Mouse (Mus musculus): ENCODE measurements around the gene Klhl9.

The Klhl9 gene

DNA sequence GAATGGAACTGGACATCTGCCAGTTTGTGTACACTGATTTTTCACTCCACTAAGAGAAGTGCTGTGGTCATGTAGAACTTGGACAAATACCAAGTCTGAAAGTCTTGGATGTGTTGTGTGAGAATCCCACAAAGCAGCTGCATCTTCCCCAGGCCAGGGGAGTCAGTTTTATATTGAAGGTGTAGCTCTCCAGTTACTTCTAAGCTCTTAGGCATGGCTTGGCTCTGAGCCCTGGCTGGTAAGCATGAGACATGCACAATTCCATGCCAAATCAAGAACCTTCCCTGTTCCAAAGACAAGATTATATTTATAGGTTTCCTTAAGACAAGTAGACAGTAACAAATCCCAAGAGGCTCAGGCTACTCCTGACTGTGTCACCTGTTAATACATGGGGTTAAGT, 7.2 kb downstream of the Klhl9 start:
- DNase-seq (ENCODE audit: low read depth, low spot score) = no peak

DNA sequence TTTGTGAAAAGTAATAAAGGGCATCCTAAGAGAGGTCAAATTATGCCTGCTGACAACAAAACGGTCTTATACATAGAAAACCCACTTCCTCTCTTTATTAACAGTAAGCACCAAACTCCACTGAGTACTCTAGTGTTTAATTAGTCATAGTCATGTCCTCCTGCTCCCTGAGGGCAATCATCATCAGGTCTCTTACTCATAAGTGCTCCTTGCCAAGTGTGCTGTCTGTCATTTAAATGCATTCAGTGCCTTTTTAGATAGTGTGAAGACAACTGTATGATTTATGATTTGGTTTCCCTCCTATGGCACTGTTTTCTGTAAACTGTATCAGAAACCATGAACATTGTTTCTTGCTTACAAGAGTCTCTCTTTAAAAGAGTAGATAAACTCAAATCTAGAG, 8.0 kb downstream of the Klhl9 start:
- no peak for DNase-seq (ENCODE audit: low read depth, low spot score)

DNA sequence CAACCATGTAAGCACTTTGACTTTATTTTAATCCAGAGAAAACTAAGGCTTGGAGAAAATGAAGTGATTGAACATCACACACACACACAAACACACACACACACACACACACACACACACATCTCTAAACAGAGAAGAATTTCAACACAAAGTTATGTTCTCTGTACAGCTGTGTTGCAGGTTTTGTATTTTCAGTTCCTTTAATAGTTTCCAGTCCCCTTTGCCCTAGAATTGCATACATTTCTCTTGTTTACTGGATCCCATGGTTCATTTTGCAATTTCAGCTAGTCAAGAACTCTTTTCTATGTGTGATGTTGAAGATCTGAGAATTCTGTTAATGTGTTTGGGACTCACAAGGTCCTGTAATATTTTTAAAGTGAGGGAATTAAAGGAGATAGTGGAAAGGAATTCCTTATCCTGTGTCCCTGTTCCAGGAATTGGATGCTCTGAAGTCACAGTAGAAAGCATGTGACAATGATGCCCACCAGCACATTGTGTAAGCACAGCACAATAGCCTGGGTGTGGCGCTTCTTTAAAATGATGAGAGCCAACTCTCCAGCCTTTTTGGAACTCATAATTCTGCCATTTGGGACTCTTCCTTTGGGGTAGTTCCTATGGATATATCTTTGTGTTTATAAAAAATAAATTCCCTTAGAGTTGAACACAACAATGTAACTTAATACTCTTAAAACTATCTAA, 15.0 kb downstream of the Klhl9 start:
- DNase-seq (ENCODE audit: low read depth, low spot score) = no peak

DNA sequence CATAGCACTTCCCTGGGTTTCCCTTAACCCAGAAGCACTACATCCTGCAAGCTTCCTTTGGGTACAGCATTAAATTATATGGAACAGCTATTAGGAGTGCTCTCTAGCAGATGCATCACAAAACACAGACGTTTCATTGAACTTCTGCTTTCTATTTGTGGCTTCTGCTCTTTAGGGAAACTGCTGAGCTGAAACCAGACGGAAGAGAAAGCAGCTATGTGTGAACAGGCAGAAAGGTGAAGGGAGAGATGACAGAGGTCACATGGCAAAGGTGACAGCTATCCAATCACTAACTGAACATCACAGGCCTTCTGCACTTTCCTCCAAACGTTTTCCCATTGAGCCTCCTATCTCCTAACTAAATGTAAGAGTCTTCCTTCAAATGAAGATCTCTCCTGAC, 16.3 kb downstream of the Klhl9 start:
- DNase-seq (ENCODE audit: low read depth, low spot score) = no peak

DNA sequence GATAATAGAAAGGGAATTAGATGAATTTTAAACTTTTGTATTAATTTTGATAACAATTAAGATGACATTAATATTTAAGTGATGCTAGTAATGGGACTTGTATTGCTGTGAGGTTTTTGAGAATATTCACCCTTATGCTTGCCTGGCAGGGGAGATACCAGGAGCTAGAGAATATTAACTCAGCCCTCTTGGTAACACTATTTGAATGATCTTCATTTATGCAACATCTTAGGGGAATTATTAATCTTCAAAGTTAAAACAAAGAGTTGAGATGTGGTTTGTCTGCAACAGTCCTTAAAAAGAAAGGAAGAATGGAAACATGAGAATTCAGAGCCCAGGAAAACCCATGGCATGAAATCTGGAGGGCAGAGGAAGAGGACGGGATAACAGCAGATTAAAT, 23.0 kb downstream of the Klhl9 start:
- no peak for DNase-seq (ENCODE audit: low read depth, low spot score)

DNA sequence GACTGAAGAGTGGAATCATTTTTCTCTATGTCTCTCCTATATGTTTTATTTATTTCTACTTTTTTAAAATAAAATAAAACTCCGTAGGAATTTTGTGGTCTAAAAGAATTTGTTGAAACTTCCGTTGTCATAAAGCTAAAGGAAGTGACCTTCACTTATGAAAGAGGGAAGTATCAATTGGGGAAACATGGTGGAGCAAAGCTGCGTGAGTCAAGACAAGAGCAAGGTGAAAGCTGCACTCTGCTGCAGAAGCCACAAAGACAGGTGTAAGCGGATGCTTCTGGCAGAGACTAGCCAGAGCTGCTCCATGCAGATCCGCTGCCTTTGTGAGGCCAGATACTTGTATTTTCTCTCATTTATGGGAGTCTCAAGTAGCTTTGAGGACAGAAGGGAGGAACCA, 23.5 kb downstream of the Klhl9 start:
- no peak for DNase-seq (ENCODE audit: low read depth, low spot score)

DNA sequence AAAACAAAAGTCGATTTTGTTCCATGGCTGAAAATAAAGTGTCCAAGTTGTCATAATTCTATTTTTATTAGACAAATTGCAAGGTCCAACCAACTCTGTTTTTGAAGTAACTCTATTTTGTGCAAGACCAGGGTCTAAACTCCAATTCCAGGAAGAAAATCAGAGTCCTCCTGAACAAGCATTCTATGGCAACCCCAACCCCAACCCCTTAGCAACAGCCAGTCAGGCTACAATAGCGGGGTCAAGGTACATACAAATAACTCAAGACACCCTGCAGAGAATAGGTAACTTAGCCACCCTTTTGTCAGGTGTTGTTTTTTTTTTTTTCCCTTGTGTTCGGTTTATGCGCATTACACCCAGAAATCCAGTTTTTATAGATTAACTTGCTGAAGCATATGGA, 24.5 kb downstream of the Klhl9 start:
- DNase-seq (ENCODE audit: low read depth, low spot score) = no peak

DNA sequence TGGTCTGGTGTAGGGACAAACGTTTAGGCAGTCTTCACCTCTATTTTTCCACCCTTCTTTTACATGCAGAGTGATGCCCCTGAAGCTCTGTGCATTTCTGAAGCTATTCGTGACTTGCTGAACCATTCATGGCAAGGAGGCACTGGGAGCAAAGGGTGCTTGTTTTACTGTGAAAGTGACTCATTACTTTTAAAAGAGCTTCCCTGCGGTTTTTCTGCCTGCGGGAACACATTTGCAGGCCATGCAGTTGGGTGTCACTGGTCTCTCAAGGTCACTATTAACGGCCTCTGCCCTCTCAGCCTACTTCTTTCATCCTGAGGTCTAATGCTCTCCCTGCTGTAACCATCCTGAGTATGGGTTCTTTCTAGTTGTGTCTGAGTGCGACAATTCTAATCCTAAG, 25.2 kb downstream of the Klhl9 start:
- no peak for DNase-seq (ENCODE audit: low read depth, low spot score)

DNA sequence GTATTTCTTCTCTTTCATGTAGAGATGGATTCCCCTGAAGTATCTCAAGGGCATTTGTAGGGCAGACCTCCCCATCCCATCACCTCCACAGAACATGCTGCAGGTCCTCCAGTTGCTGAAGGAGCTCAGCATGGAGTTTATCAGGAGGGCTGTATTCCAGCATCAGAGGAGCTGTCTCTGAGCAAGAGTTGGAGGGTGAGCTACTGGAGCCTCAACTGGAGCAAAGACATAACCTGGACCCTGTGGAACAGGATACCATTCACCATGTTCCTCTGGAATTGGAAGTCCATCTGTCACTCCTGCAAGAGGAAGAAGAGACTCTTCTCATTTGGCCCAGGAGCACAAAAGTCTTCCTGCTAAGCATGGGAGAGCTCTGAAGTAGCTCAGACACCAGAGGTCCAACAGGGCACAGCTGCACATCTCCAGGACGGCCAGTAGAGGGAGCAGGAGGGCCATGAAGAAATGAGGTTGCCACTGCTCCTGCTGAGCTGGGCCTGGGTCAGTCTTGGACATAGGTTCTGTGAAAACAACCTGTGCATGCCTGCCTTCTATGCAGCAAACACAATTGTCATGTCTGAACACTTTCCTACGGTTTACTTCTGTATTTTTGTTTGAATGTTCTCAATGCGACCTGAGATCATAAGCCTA, 25.9 kb downstream of the Klhl9 start:
- DNase-seq (ENCODE audit: low read depth, low spot score) = peak; percentile 63

DNA sequence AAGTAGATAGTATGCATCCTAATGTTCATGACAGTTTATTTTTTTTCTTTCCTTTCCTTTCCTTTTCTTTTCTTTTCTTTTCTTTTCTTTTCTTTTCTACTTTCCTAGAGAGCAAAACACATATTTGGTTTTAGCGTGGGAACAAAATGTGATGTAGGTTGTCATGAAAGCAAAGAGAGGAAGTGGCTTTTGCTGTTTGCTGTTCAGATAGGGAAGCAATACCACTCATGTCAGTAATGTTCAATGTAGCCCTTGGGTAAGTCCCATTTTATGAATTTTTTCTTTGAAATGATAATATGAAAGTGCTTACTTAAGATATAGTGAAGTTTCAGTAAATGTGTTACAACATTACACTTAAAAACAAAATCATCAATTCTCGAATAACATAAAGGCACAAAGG, 28.9 kb downstream of the Klhl9 start:
- no peak for DNase-seq (ENCODE audit: low read depth, low spot score)

DNA sequence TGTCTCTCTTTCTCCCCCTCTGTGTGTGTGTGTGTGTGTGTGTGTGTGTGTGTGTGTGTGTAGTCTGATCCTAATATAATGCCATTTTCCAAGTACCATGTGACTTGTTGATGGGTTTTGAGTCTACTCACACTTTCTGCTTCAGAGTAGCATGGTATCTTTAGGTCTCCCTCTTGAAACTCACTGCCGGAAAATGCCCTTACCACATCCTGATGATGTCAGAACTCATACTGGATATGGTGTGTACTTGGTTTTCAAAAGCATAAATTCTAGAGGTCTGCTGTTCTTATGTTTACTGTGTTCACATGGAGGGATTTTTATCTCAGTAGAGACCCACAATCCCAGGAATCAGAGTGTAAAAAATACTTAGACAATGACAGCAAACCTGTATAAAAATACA, 29.7 kb downstream of the Klhl9 start:
- no peak for DNase-seq (ENCODE audit: low read depth, low spot score)

DNA sequence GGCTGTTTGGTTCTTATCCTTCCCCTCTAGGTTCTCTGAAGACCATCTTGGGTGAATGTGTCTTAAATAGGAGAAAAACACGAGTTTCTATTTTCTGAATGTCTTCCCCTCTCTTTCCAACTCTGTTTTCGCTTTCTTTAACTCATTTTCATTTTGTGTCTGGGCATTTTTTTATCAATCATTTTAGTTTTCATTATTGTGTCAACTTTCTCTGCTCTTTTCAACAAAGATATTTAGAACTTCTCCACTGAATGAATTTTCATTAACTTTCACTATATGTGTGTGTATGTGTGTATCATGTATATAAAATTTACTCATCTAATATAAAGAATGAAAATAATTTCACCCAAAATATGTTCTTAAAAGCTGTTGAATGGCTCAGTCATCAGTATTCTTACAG, 31.0 kb downstream of the Klhl9 start, which contains the start of gene Ifnab:
Gene Ifnab (minus strand): TSS at position 101 of the 400 bp plus-strand sequence.
- no peak for DNase-seq (ENCODE audit: low read depth, low spot score)

GRCm38 (mm10) chr4:88683812-88684211, 38.5 kb downstream of the Klhl9 start, which contains the start of gene Ifna2:
Gene Ifna2 (minus strand): TSS chr4:88683912.
- DNase-seq (ENCODE audit: low read depth, low spot score) = no peak

DNA sequence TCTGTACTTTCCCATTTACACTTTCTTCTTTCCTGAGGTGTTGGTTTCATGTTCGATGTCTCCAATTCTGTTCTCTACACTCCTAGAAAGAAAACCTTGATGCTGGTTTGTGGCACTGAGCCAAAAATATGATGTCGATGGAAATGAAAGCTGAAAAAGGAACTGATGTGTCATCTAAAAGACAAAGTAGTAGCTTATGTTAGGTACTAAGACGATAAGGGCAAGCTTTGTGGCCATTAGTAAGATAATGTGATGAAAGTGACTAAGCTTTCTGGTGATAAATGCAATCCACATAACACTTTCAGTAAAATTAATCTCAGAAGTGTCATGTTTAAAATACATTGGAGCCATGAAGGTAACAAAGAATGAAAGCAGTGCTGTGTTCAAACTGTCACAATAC, 40.9 kb downstream of the Klhl9 start:
- no peak for DNase-seq (ENCODE audit: low read depth, low spot score)

GRCm38 (mm10) chr4:88680362-88680761, 41.9 kb downstream of the Klhl9 start:
- no peak for DNase-seq (ENCODE audit: low read depth, low spot score)

DNA sequence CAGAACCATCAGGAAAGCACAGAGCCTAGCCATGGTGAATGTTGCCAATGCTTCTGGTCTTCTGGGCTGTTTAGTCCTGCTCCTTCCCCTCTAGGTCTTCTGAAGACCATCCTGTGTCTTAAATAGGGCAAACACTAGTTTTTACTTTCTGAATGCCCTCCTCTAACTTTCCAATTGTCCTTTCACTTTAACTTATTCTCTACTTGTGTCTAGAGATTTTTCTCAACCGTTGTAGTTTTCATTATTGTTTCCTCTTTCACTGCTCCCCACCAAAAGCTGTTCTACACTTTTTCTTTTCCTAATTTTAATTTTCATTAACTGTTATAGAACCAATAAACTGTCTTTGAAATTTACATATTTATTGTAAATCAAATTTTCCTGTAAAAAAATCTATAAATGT, 45.4 kb downstream of the Klhl9 start, which contains the start of gene Ifna16:
Gene Ifna16 (minus strand): TSS at position 101 of the 400 bp plus-strand sequence.
- DNase-seq (ENCODE audit: low read depth, low spot score) = no peak
